22 mouse cellular contexts compared by ENCODE assay signal in the genomic region with DNA sequence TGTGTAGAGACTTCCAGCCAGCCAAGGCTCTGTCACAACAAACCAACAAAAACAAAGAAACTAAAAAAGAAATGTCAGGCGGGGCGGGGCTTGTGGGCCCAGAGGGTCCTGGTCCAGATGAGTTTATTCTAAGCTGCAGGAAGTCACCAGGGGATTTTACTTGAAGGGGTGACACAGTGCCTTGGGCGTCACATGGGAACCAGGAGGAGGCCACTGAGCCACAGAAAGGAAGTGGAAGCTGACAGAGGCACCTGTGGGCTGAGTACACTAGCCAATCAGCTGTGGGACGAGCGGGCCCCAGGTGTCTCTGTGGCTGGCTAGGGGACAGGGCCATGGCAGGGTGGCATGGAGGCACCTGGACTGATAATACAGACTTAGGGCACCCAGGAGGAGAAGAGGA. TPM values are rescaled to one million over a fixed set of nuclear protein-coding genes. Genes with fewer than 3 reads are reported as not detected.
DNase-seq lines count a peak whose midpoint lies in the region; ATAC-seq and TF ChIP-seq lines count a peak whose summit lies in the region.
"Had no signal": no experiment of that assay in that cellular context is flagged by ENCODE, and none has a peak within 500 bp of the region (broad histone marks: within the 10 kb centered on the region; RNA-seq: fewer than 3 reads in every experiment).

No protein-coding gene starts in this region.

- 88% methylated on average over 5 of the region's 5 CpGs for whole genome bisulfite sequencing in heart, embryonic 10.5 days
- WGBS in heart, embryonic 12.5 days, result 90% methylated on average over 5 of the region's 5 CpGs

- peak overlapping the region; percentile 37 for H3K27ac ChIP-seq in heart, embryonic 10.5 days
- no peak overlapping the region for H3K27ac ChIP-seq in heart, embryonic 12.5 days (ENCODE audit: poor library complexity, severe bottlenecking)
- H3K27ac ChIP-seq in CH12.LX (ENCODE audit: insufficient read depth, low read depth), result peak overlapping the region; percentile 61; the same call in 1 of the 2 replicates
- H3K27ac ChIP-seq: embryonic facial prominence, embryonic 12.5 days; hindbrain, postnatal 0 days; liver, embryonic 13.5 days; midbrain, embryonic 13.5 days had no signal

- no peak for TF ChIP-seq POLR2A in CH12.LX (IDR thresholded peaks at IDR 0.05; ENCODE audit: low read depth, low read length)

- TF ChIP-seq RAD21 in CH12.LX (IDR thresholded peaks at IDR 0.05; ENCODE audit: low read depth, low read length), result no peak

- DNase-seq in heart, embryonic 10.5 days (ENCODE audit: low spot score), result no peak
- peak; percentile 85 for DNase-seq in CH12.LX (ENCODE audit: extremely low read depth)
- DNase-seq in splenic B cell, adult 2 months (ENCODE audit: low read depth, low spot score), result peak; percentile 75
- DNase-seq in thymus, postnatal 25 days, result peak; percentile 57
- DNase-seq in lung, postnatal 10 days, result no peak
- no peak for DNase-seq in c-Kit-positive CD71-positive TER-119-positive erythroid progenitor cells, embryonic 14.5 days (ENCODE audit: low spot score)
- DNase-seq in embryo, embryonic 10 days (ENCODE audit: low spot score), result no peak
- DNase-seq: adrenal gland, postnatal 25 days; cerebellum, adult 11-12 months; cerebellum, postnatal 10 days; gastrocnemius, postnatal 25 days; kidney, postnatal 36 days; liver, embryonic 13.5 days; lung, adult 2 months; right cerebral cortex, postnatal 25 days had no signal

- H3K9me3 ChIP-seq in heart, embryonic 10.5 days, result no peaks in the 10 kb centered on the region
- H3K9me3 ChIP-seq in heart, embryonic 12.5 days (replicated peaks), result peaks cover 4% of the 10 kb centered on the region; the same call in 1 of the 2 replicates
- peaks cover 7% of the 10 kb centered on the region for H3K9me3 ChIP-seq in CH12.LX (replicated peaks; ENCODE audit: low read length)
- H3K9me3 ChIP-seq: liver, embryonic 13.5 days; midbrain, embryonic 13.5 days had no signal

- peaks cover 58% of the 10 kb centered on the region for H3K4me1 ChIP-seq in heart, embryonic 10.5 days
- peaks cover 46% of the 10 kb centered on the region for H3K4me1 ChIP-seq in heart, embryonic 12.5 days (replicated peaks)
- peaks cover 30 to 68% of the 10 kb centered on the region in 2 experiments for H3K4me1 ChIP-seq in CH12.LX (ENCODE audit: control insufficient read depth in 1 of 2, insufficient read depth in 2 of 2)

- H3K79me2 ChIP-seq in CH12.LX (replicated peaks; ENCODE audit: control insufficient read depth, extremely low read depth, insufficient read depth, poor library complexity, severe bottlenecking), result no peaks in the 10 kb centered on the region

- no peak overlapping the region for H3K4me3 ChIP-seq in heart, embryonic 10.5 days
- no peak overlapping the region for H3K4me3 ChIP-seq in heart, embryonic 12.5 days
- H3K4me3 ChIP-seq in CH12.LX (replicated peaks in 1 of 3; ENCODE audit: low read depth in 2 of 3, low read length in 2 of 3, poor library complexity in 1 of 3), result peak overlapping the region in 1 of 3 experiments; percentile 2
- H3K4me3 ChIP-seq: embryonic facial prominence, embryonic 12.5 days; liver, embryonic 13.5 days; megakaryocyte, embryonic 14.5 days; midbrain, embryonic 13.5 days had no signal

- peak; percentile 46; the same call in 1 of the 2 replicates for TF ChIP-seq EP300 in CH12.LX (IDR thresholded peaks at IDR 0.05; ENCODE audit: low read length)

- H3K36me3 ChIP-seq in heart, embryonic 10.5 days, result no peaks in the 10 kb centered on the region
- H3K36me3 ChIP-seq in heart, embryonic 12.5 days, result no peaks in the 10 kb centered on the region
- peaks cover 0 to 29% of the 10 kb centered on the region in 2 experiments for H3K36me3 ChIP-seq in CH12.LX (replicated peaks in 1 of 2; ENCODE audit: control insufficient read depth in 1 of 2, insufficient read depth in 1 of 2, low read length in 1 of 2)
- H3K36me3 ChIP-seq in splenic B cell, adult 2 months (ENCODE audit: control insufficient read depth, insufficient read depth, low read length, poor library complexity, severe bottlenecking), result no peaks in the 10 kb centered on the region
- H3K36me3 ChIP-seq: embryonic facial prominence, embryonic 12.5 days; liver, embryonic 13.5 days; midbrain, embryonic 13.5 days had no signal

- ATAC-seq in heart, embryonic 12.5 days (ENCODE audit: insufficient number of reproducible peaks, low FRiP score), result no peak
- ATAC-seq: hindbrain, postnatal 0 days; intestine, postnatal 0 days; midbrain, embryonic 13.5 days had no signal

- dilution Hi-C loops in CH12.LX (cut with MboI; ENCODE audit: extremely low pct_ligation_motif_present, extremely low pct_unique_long_range_greater_than_20kb, low sequenced_read_pairs), result no loop called here

- no peak overlapping the region for H3K9ac ChIP-seq in heart, embryonic 12.5 days
- H3K9ac ChIP-seq in CH12.LX (ENCODE audit: insufficient read depth, low read depth), result no peak overlapping the region
- H3K9ac ChIP-seq: embryonic facial prominence, embryonic 12.5 days; liver, embryonic 13.5 days; midbrain, embryonic 13.5 days had no signal

- in situ Hi-C loops in CH12.LX (cut with MboI; ENCODE audit: low pct_ligation_motif_present, low pct_unique_long_range_greater_than_20kb, low sequenced_read_pairs), result no loop called here

- H3K4me2 ChIP-seq in heart, embryonic 12.5 days, result no peak overlapping the region
- H3K4me2 ChIP-seq in CH12.LX (ENCODE audit: insufficient read depth, low read depth, poor library complexity, severe bottlenecking), result peak overlapping the region; percentile 43; the same call in 1 of the 2 replicates
- H3K4me2 ChIP-seq: embryonic facial prominence, embryonic 12.5 days; liver, embryonic 13.5 days; midbrain, embryonic 13.5 days had no signal

- no peak for TF ChIP-seq CTCF in CH12.LX (conservative IDR thresholded peaks at IDR 0.05 in 1 of 2, IDR thresholded peaks at IDR 0.05 in 1 of 2; ENCODE audit: low read depth in 2 of 2, low read length in 2 of 2)

- peaks cover 29% of the 10 kb centered on the region for H3K27me3 ChIP-seq in heart, embryonic 10.5 days (ENCODE audit: insufficient read depth, poor library complexity, severe bottlenecking)
- 0 out of 2 replicates have a peak, but pooled peaks cover 4% of the 10 kb centered on the region for H3K27me3 ChIP-seq in heart, embryonic 12.5 days (replicated peaks)
- no peaks in the 10 kb centered on the region for H3K27me3 ChIP-seq in CH12.LX (replicated peaks)
- H3K27me3 ChIP-seq in splenic B cell, adult 2 months (ENCODE audit: control insufficient read depth, insufficient read depth, low read length, poor library complexity, severe bottlenecking), result no peaks in the 10 kb centered on the region
- H3K27me3 ChIP-seq: embryonic facial prominence, embryonic 12.5 days had no signal

TF ChIP-seq in CH12.LX, 34 proteins besides CTCF, POLR2A, EP300 and RAD21 (continues in another document):
- TF ChIP-seq ELF1 (IDR thresholded peaks at IDR 0.05; ENCODE audit: low read depth, low read length) (peak; percentile 65), MYC (IDR thresholded peaks at IDR 0.05; ENCODE audit: low read depth, low read length) (0 out of 2 replicates have a peak, but pooled peaks have one; percentile 54), UBTF (IDR thresholded peaks at IDR 0.05; ENCODE audit: low read depth, low read length) (no peak), SMC3 (IDR thresholded peaks at IDR 0.05; ENCODE audit: low read depth, low read length) (no peak), HCFC1 (IDR thresholded peaks at IDR 0.05; ENCODE audit: low read depth, low read length) (no peak; the same call in 1 of the 2 replicates), USF2 (conservative IDR thresholded peaks at IDR 0.05; ENCODE audit: low read depth, low read length) (no peak), CHD1 (IDR thresholded peaks at IDR 0.05; ENCODE audit: low read depth, low read length) (no peak), E2F4 (IDR thresholded peaks at IDR 0.05; ENCODE audit: insufficient replicate concordance, low read depth, low read length) (no peak), ZKSCAN1 (IDR thresholded peaks at IDR 0.05; ENCODE audit: borderline replicate concordance, low read depth, low read length) (no peak), JUND (conservative IDR thresholded peaks at IDR 0.05; ENCODE audit: low read depth, low read length) (no peak), NELFE (IDR thresholded peaks at IDR 0.05; ENCODE audit: low read depth, low read length) (no peak), PAX5 (IDR thresholded peaks at IDR 0.05; ENCODE audit: low read length) (no peak), CHD2 (IDR thresholded peaks at IDR 0.05; ENCODE audit: low read length) (no peak), MAZ (IDR thresholded peaks at IDR 0.05; ENCODE audit: low read depth, low read length) (0 out of 2 replicates have a peak, but pooled peaks have one; percentile 14), KAT2A (IDR thresholded peaks at IDR 0.05; ENCODE audit: insufficient replicate concordance, low read length) (no peak), ZMIZ1 (IDR thresholded peaks at IDR 0.05; ENCODE audit: low read depth, low read length) (no peak), SIN3A (IDR thresholded peaks at IDR 0.05; ENCODE audit: low read length) (no peak), ETS1 (conservative IDR thresholded peaks at IDR 0.05; ENCODE audit: low read depth, low read length) (peak; percentile 81), MXI1 (IDR thresholded peaks at IDR 0.05; ENCODE audit: low read depth, low read length) (no peak; the same call in 1 of the 2 replicates), GABPA (IDR thresholded peaks at IDR 0.05; ENCODE audit: insufficient replicate concordance, low read depth, low read length) (no peak), IRF4 (IDR thresholded peaks at IDR 0.05; ENCODE audit: low read depth, low read length) (peak; percentile 64; the same call in 1 of the 2 replicates), BHLHE40 (IDR thresholded peaks at IDR 0.05; ENCODE audit: low read depth, low read length) (peak; percentile 70), TBP (conservative IDR thresholded peaks at IDR 0.05; ENCODE audit: low read depth, low read length) (no peak), ZC3H11A (IDR thresholded peaks at IDR 0.05; ENCODE audit: low read depth, low read length) (no peak), TCF12 (IDR thresholded peaks at IDR 0.05; ENCODE audit: low read depth, low read length) (peak; percentile 88), MEF2A (IDR thresholded peaks at IDR 0.05; ENCODE audit: borderline replicate concordance, low read depth, low read length) (peak; percentile 85), USF1 (IDR thresholded peaks at IDR 0.05; ENCODE audit: low read depth, low read length) (no peak; the same call in 1 of the 2 replicates), RCOR1 (conservative IDR thresholded peaks at IDR 0.05; ENCODE audit: low read depth, low read length) (no peak)

RNA-seq across cellular contexts. Expression of gene Snai1, which starts 17.8 kb away (rescaled TPM):
- polyA plus RNA-seq in heart, embryonic 10.5 days (2016; fragmentation: Nextera tagmentation; extraction: Ambion mirVana), result 21.8 and 42.2 TPM in 2 replicates
- polyA plus RNA-seq in heart, embryonic 12.5 days (2016; fragmentation: Nextera tagmentation; extraction: Ambion mirVana), result 18.8 and 21.4 TPM in 2 replicates
- total RNA-seq in CH12.LX (2012; rRNA removed), result 2.9 and 3.1 TPM in 2 replicates
- total RNA-seq in CH12.LX (2014; rRNA removed), result 1.5 and 1.6 TPM in 2 replicates
- polyA plus RNA-seq in CH12.LX (2012; ENCODE audit: insufficient read length, low read depth), result 9.0 and 12.6 TPM in 2 replicates
- total RNA-seq: hematopoietic stem cell, adult 5-6 weeks had no signal

Comparison
In these comparisons a context has a peak if more than half of its experiments do, and no peak if none do; other contexts are left out.
1. DNase-seq: peak in CH12.LX (single experiment), splenic B cell, adult 2 months (single experiment) and thymus, postnatal 25 days (single experiment); none in heart, embryonic 10.5 days (single experiment), lung, postnatal 10 days (single experiment), c-Kit-positive CD71-positive TER-119-positive erythroid progenitor cells, embryonic 14.5 days (single experiment) and embryo, embryonic 10 days (single experiment).